Mouse (Mus musculus): ENCODE data around the gene Vmn1r13.
"Not testable (repeated sequence)": the region's sequence is repeated elsewhere in the genome, so short reads cannot be mapped to it uniquely, and the experiment has no call there.

Gene Vmn1r13

GRCm38 (mm10) chr6:57202990-57203389, at the start of gene Vmn1r13:
TSS of gene Vmn1r13 (plus strand) at chr6:57203290.
- not testable (repeated sequence) for DNase-seq (ENCODE audit: low spot score)

GRCm38 (mm10) chr6:57156619-57157018, 46.5 kb upstream of the Vmn1r13 start, which contains the start of gene Vmn1r12:
TSS of gene Vmn1r12 (plus strand) at chr6:57156919.
- no peak for DNase-seq (ENCODE audit: low spot score)

- not testable (repeated sequence) for DNase-seq (ENCODE audit: low spot score)
Measured at GRCm38 (mm10) chr6:57190016-57190415, 13.1 kb upstream of the Vmn1r13 start.

GRCm38 (mm10) chr6:57231386-57231785, 28.3 kb downstream of the Vmn1r13 start, which contains the start of gene Vmn1r14:
TSS of gene Vmn1r14 (plus strand) at chr6:57231686.
- no peak for DNase-seq (ENCODE audit: low spot score)

GRCm38 (mm10) chr6:57257652-57258051, 54.6 kb downstream of the Vmn1r13 start, which contains the start of gene Vmn1r15:
TSS of gene Vmn1r15 (plus strand) at chr6:57257952.
- DNase-seq (ENCODE audit: low spot score) = no peak

GRCm38 (mm10) chr6:57260990-57261389, 57.9 kb downstream of the Vmn1r13 start:
- no peak for DNase-seq (ENCODE audit: low spot score)

All from retina, embryonic 14.5 days (tissue).